Mouse (Mus musculus) right cerebral cortex, postnatal 36 days (tissue): ENCODE data around the gene Gm34653.

Source experiments
- DNase-seq, 2 experiments: peaks; one replicate each; pipeline ENCODE4 v3.0.0; 2022; ENCODE audit warnings: low spot score in 2 of 2, mixed read lengths in 1 of 2

Gene Gm34653

GRCm38 (mm10) chr2:34883190-34883589, 50.4 kb downstream of the Gm34653 start:
- DNase-seq, result no peak

GRCm38 (mm10) chr2:34884186-34884585, 51.4 kb downstream of the Gm34653 start:
- DNase-seq, result no peak
